Mouse (Mus musculus) heart, adult 2 months (tissue): ENCODE measurements around the gene Nfia. TPM values are rescaled to one million over a fixed set of nuclear protein-coding genes. Genes with fewer than 3 reads are reported as not detected.

ENCODE experiments used
- DNase-seq, 2 experiments: peaks; one replicate each; pipeline ENCODE4 v3.0.0; 2021
- H3K27ac ChIP-seq: fragments of 200-600 bp; 2 replicates; pipeline ENCODE4 v1.8.1; 2022
- H3K27me3 ChIP-seq: fragments of 200-500 bp; 2 replicates; pipeline ENCODE4 v1.6.1; 2012; ENCODE audit warnings: mild to moderate bottlenecking, low read length, inconsistent platforms, mixed read lengths; ENCODE audit not compliant: control insufficient read depth, insufficient read depth
- H3K36me3 ChIP-seq: fragments of 200-500 bp; 2 replicates; pipeline ENCODE4 v1.6.1; 2012; ENCODE audit warnings: low read length, inconsistent platforms; ENCODE audit not compliant: control insufficient read depth, insufficient read depth
- H3K4me1 ChIP-seq: fragments of 200-500 bp; 2 replicates; pipeline ENCODE4 v1.6.1; 2011; ENCODE audit warnings: low read length; ENCODE audit not compliant: control insufficient read depth, insufficient read depth
- H3K4me3 ChIP-seq: fragments of 200-600 bp; 2 replicates; pipeline ENCODE4 v1.8.1; 2022
- H3K79me2 ChIP-seq: fragments of 200-500 bp; replicated peaks from 2 replicates; pipeline ENCODE4 v1.6.1; 2012; ENCODE audit warnings: mild to moderate bottlenecking, inconsistent platforms, low read length, moderate library complexity, mixed read lengths; ENCODE audit not compliant: control insufficient read depth, insufficient read depth
- H3K9ac ChIP-seq: fragments of 200-500 bp; 2 replicates; pipeline ENCODE4 v1.6.1; 2012; ENCODE audit warnings: low read depth, mild to moderate bottlenecking, control low read depth, inconsistent platforms, low read length, mixed read lengths
- CTCF ChIP-seq: fragments of 200-600 bp; IDR thresholded peaks from 2 replicates; pipeline ENCODE4 v1.8.1; 2022; ENCODE audit warnings: antibody characterized with exemption, mild to moderate bottlenecking, moderate library complexity
- EP300 ChIP-seq: fragments of 200-500 bp; IDR thresholded peaks from 2 replicates; pipeline ENCODE4 v1.6.1; 2011; ENCODE audit warnings: low read depth, low read length, control low read depth; ENCODE audit not compliant: insufficient read depth
- POLR2A ChIP-seq: fragments of 200-500 bp; IDR thresholded peaks from 2 replicates; pipeline ENCODE4 v1.6.1; 2011; ENCODE audit warnings: mild to moderate bottlenecking, low read depth, low read length, control low read depth; ENCODE audit not compliant: insufficient read depth
- WGBS: fragments of 180-500 bp; shearing (Covaris S2); methylation state at CpG from one replicate; pipeline ENCODE4 v1.1.7; 2018; 5-methylcytosine and 5-hydroxymethylcytosine counted together
- intact Hi-C: fragments of 180-260 bp; cut with DNase I; formaldehyde crosslinking; loops from one replicate; pipeline ENCODE4 v1.15.1; 2025
- polyA plus RNA-seq: library from polyadenylated mRNA; depleted of rRNA; stranded (reverse); fragments of >200 nt; gene quantifications from 2 replicates; pipeline ENCODE4 v1.2.3, GENCODE M21; 2012
- total RNA-seq, 2 experiments: library from RNA; stranded (reverse); gene quantifications; 2 replicates each; pipeline ENCODE4 v1.2.3; 2021

Gene Nfia
- total and polyA plus RNA-seq, 3 experiments: 70.3 to 128 (median 126) TPM

- no peak for TF ChIP-seq POLR2A
- TF ChIP-seq EP300: no peak
- no peak for TF ChIP-seq CTCF
- no peak for DNase-seq
- Histone ChIP-seq H3K27ac (no peak overlapping the region), H3K79me2 (peaks cover 2% of the 10 kb centered on the region; the same call in 1 of the 2 replicates), H3K4me3 (no peak overlapping the region), H3K36me3 (peaks cover 22% of the 10 kb centered on the region), H3K27me3 (no peaks in the 10 kb centered on the region), H3K4me1 (peaks cover 18% of the 10 kb centered on the region), H3K9ac (no peak overlapping the region)
- intact Hi-C loops: no loop called here
- WGBS: 75% methylated on average over 3 of the region's 3 CpGs
Measured at GRCm38 (mm10) chr4:97891063-97891462, 118.5 kb downstream of the Nfia start.

GRCm38 (mm10) chr4:97891611-97892010 lies 119.1 kb downstream of the Nfia start:
- H3K4me3 ChIP-seq: no peak overlapping the region

GRCm38 (mm10) chr4:97893915-97894884 lies 121.7 kb downstream of the Nfia start:
- 46% methylated on average over 10 of the region's 10 CpGs for WGBS
- Histone ChIP-seq H3K9ac (no peak overlapping the region), H3K27ac (peak overlapping the region; percentile 17), H3K27me3 (no peaks in the 10 kb centered on the region), H3K4me1 (peaks cover 13% of the 10 kb centered on the region), H3K36me3 (peaks cover 13% of the 10 kb centered on the region), H3K79me2 (peaks cover 8% of the 10 kb centered on the region; the same call in 1 of the 2 replicates), H3K4me3 (no peak overlapping the region)
- TF ChIP-seq CTCF (no peak), EP300 (no peak), POLR2A (no peak)
- DNase-seq: no peak
- intact Hi-C loops: no loop called here

More at GRCm38 (mm10) chr4:97891611-97892010, 119.1 kb downstream of the Nfia start:
- 58% methylated on average over 1 of the region's 1 CpGs for WGBS
- Histone ChIP-seq H3K9ac (no peak overlapping the region), H3K79me2 (peaks cover 2% of the 10 kb centered on the region; the same call in 1 of the 2 replicates), H3K27ac (no peak overlapping the region), H3K4me1 (peaks cover 15% of the 10 kb centered on the region), H3K27me3 (no peaks in the 10 kb centered on the region), H3K36me3 (peaks cover 20% of the 10 kb centered on the region)
- no peak for DNase-seq
- intact Hi-C loops: no loop called here
- TF ChIP-seq EP300 (no peak), CTCF (no peak), POLR2A (no peak)

DNA sequence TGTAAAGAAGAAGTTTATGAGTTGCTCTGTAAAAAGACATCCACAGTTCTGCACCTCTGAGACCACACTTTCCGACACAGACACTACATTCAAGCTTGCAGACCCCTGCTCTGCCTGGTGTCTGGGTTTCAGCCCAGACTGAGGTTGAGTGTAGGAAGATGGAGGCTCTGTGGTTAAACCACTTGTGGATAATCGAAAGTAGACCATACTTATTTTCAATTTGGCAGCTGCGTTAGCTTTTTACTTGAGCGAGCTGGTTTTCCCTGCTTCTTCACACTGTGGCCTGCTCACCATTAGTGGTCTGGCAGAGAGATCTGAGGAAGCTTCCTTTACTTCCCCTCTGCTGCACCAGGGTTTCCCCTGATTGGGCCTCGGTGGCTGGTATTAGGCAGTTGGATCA lies 123.4 kb downstream of the Nfia start:
- intact Hi-C loops: no loop called here
- peaks cover 15% of the 10 kb centered on the region for H3K36me3 ChIP-seq
- peaks cover 10% of the 10 kb centered on the region; the same call in 1 of the 2 replicates for H3K79me2 ChIP-seq
- no peak overlapping the region for H3K4me3 ChIP-seq
- no peak overlapping the region for H3K27ac ChIP-seq
- H3K9ac ChIP-seq: no peak overlapping the region
- TF ChIP-seq POLR2A (no peak), CTCF (no peak), EP300 (no peak)
- WGBS: 92% methylated on average over 5 of the region's 5 CpGs
- no peak for DNase-seq
- H3K4me1 ChIP-seq: peaks cover 18% of the 10 kb centered on the region
- no peaks in the 10 kb centered on the region for H3K27me3 ChIP-seq

GRCm38 (mm10) chr4:97900256-97900944 lies 127.9 kb downstream of the Nfia start:
- H3K4me1 ChIP-seq: peaks cover 10% of the 10 kb centered on the region
- H3K27me3 ChIP-seq: no peaks in the 10 kb centered on the region
- intact Hi-C loops: no loop called here
- DNase-seq: no peak
- no peak overlapping the region for H3K9ac ChIP-seq
- H3K4me3 ChIP-seq: no peak overlapping the region
- H3K79me2 ChIP-seq: peaks cover 9% of the 10 kb centered on the region; the same call in 1 of the 2 replicates
- TF ChIP-seq POLR2A (no peak), EP300 (no peak), CTCF (no peak)
- no peak overlapping the region for H3K27ac ChIP-seq
- WGBS: 74% methylated on average over 12 of the region's 12 CpGs
- H3K36me3 ChIP-seq: peaks cover 11% of the 10 kb centered on the region
